Mouse (Mus musculus): Measurements from ENCODE around the gene Asgr2. TPM values are rescaled to one million over a fixed set of nuclear protein-coding genes. Genes with fewer than 3 reads are reported as not detected.

Asgr2 gene
- 0.61 TPM in 1 of 2 replicates, not detected in the other for polyA plus RNA-seq (2016; fragmentation: Nextera tagmentation; extraction: Ambion mirVana)

GRCm38 (mm10) chr11:70091986-70092783 is at the start of gene Asgr2:
TSS of gene Asgr2 (plus strand) at chr11:70092644.
- no peaks in the 10 kb centered on the region for H3K36me3 ChIP-seq

GRCm38 (mm10) chr11:70043665-70044064 is 48.8 kb upstream of the Asgr2 start:
- 0 out of 2 replicates have a peak, but pooled peaks cover 6% of the 10 kb centered on the region for H3K4me1 ChIP-seq
- WGBS = 82% methylated on average over 7 of the region's 7 CpGs
- no peak for ATAC-seq (ENCODE audit: low FRiP score, low read depth)
- H3K27ac ChIP-seq = no peak overlapping the region
- H3K9ac ChIP-seq = no peak overlapping the region
- peaks cover 66% of the 10 kb centered on the region for H3K36me3 ChIP-seq
- H3K4me3 ChIP-seq = no peak overlapping the region
- H3K27me3 ChIP-seq (replicated peaks) = no peaks in the 10 kb centered on the region
- H3K4me2 ChIP-seq (replicated peaks) = no peak overlapping the region
- no peaks in the 10 kb centered on the region for H3K9me3 ChIP-seq

More at GRCm38 (mm10) chr11:70091986-70092783, at the start of gene Asgr2:
- WGBS = 77% methylated on average over 12 of the region's 12 CpGs
- Histone ChIP-seq H3K4me3 (no peak within 1 kb of the TSS), H3K27me3 (replicated peaks) (no peaks in the 10 kb centered on the region), H3K9me3 (no peaks in the 10 kb centered on the region), H3K9ac (no peak within 1 kb of the TSS), H3K27ac (no peak within 1 kb of the TSS), H3K4me1 (no peaks in the 10 kb centered on the region), H3K4me2 (replicated peaks) (no peak within 1 kb of the TSS)
- no peak for ATAC-seq (ENCODE audit: low FRiP score, low read depth)

- no peak overlapping the region for H3K27ac ChIP-seq
- no peak overlapping the region for H3K9ac ChIP-seq
- 0 out of 2 replicates have a peak, but pooled peaks cover 6% of the 10 kb centered on the region for H3K4me1 ChIP-seq
- H3K9me3 ChIP-seq = no peaks in the 10 kb centered on the region
- H3K27me3 ChIP-seq (replicated peaks) = no peaks in the 10 kb centered on the region
- no peak overlapping the region for H3K4me3 ChIP-seq
- no peak for ATAC-seq (ENCODE audit: low FRiP score, low read depth)
- WGBS = 33% methylated on average over 9 of the region's 9 CpGs
- H3K4me2 ChIP-seq (replicated peaks) = no peak overlapping the region
- peaks cover 50% of the 10 kb centered on the region for H3K36me3 ChIP-seq
Observed at GRCm38 (mm10) chr11:70045435-70045834, 47.0 kb upstream of the Asgr2 start.

- H3K27ac ChIP-seq = no peak overlapping the region
- no peak overlapping the region for H3K4me3 ChIP-seq
- no peak overlapping the region for H3K9ac ChIP-seq
- ATAC-seq (ENCODE audit: low FRiP score, low read depth) = no peak
- no peaks in the 10 kb centered on the region for H3K9me3 ChIP-seq
- 0 out of 2 replicates have a peak, but pooled peaks cover 6% of the 10 kb centered on the region for H3K4me1 ChIP-seq
- 75% methylated on average over 6 of the region's 6 CpGs for WGBS
- H3K4me2 ChIP-seq (replicated peaks) = no peak overlapping the region
- peaks cover 12% of the 10 kb centered on the region for H3K36me3 ChIP-seq
- no peaks in the 10 kb centered on the region for H3K27me3 ChIP-seq (replicated peaks)
Observed at GRCm38 (mm10) chr11:70049366-70049765, 43.1 kb upstream of the Asgr2 start.

- no peaks in the 10 kb centered on the region for H3K27me3 ChIP-seq (replicated peaks)
- ATAC-seq (ENCODE audit: low FRiP score, low read depth) = no peak
- peaks cover 7% of the 10 kb centered on the region for H3K36me3 ChIP-seq
- 64% methylated on average over 10 of the region's 10 CpGs for WGBS
- H3K4me2 ChIP-seq (replicated peaks) = no peak overlapping the region
- H3K4me1 ChIP-seq = 0 out of 2 replicates have a peak, but pooled peaks cover 6% of the 10 kb centered on the region
- no peak overlapping the region for H3K9ac ChIP-seq
- no peak overlapping the region for H3K27ac ChIP-seq
- no peak overlapping the region for H3K4me3 ChIP-seq
- no peaks in the 10 kb centered on the region for H3K9me3 ChIP-seq
Observed at GRCm38 (mm10) chr11:70049816-70050215, 42.6 kb upstream of the Asgr2 start.

- H3K4me1 ChIP-seq = no peaks in the 10 kb centered on the region
- no peak overlapping the region for H3K9ac ChIP-seq
- no peak overlapping the region for H3K27ac ChIP-seq
- no peaks in the 10 kb centered on the region for H3K9me3 ChIP-seq
- no peak overlapping the region for H3K4me2 ChIP-seq (replicated peaks)
- H3K36me3 ChIP-seq = no peaks in the 10 kb centered on the region
- no peak for ATAC-seq (ENCODE audit: low FRiP score, low read depth)
- H3K4me3 ChIP-seq = no peak overlapping the region
- 79% methylated on average over 7 of the region's 7 CpGs for WGBS
- no peaks in the 10 kb centered on the region; the same call in 1 of the 2 replicates for H3K27me3 ChIP-seq (replicated peaks)
Observed at GRCm38 (mm10) chr11:70053156-70053555, 39.3 kb upstream of the Asgr2 start.

- no peak within 1 kb of the TSS for H3K4me3 ChIP-seq
- no peaks in the 10 kb centered on the region; the same call in 1 of the 2 replicates for H3K27me3 ChIP-seq (replicated peaks)
- no peak within 1 kb of the TSS for H3K9ac ChIP-seq
- ATAC-seq (ENCODE audit: low FRiP score, low read depth) = no peak
- no peak within 1 kb of the TSS for H3K4me2 ChIP-seq (replicated peaks)
- H3K36me3 ChIP-seq = no peaks in the 10 kb centered on the region
- H3K27ac ChIP-seq = no peak within 1 kb of the TSS
- H3K4me1 ChIP-seq = no peaks in the 10 kb centered on the region
- no peaks in the 10 kb centered on the region for H3K9me3 ChIP-seq
- WGBS = 85% methylated on average over 10 of the region's 10 CpGs
Observed at GRCm38 (mm10) chr11:70053898-70054570, 38.4 kb upstream of the Asgr2 start, which contains the start of gene Asgr1. TSS of gene Asgr1 (plus strand) at chr11:70054085.

GRCm38 (mm10) chr11:70055618-70056214 is 36.7 kb upstream of the Asgr2 start:
- 0 out of 2 replicates have a peak overlapping the region, but pooled peaks have one; percentile 33 for H3K4me2 ChIP-seq (replicated peaks)
- H3K9ac ChIP-seq = no peak overlapping the region
- H3K36me3 ChIP-seq = no peaks in the 10 kb centered on the region
- ATAC-seq (ENCODE audit: low FRiP score, low read depth) = peak; percentile 41; the same call in 1 of the 2 replicates
- no peak overlapping the region for H3K4me3 ChIP-seq
- H3K27ac ChIP-seq = no peak overlapping the region
- no peaks in the 10 kb centered on the region for H3K4me1 ChIP-seq
- no peaks in the 10 kb centered on the region; the same call in 1 of the 2 replicates for H3K27me3 ChIP-seq (replicated peaks)
- WGBS = 31% methylated on average over 17 of the region's 18 CpGs
- H3K9me3 ChIP-seq = no peaks in the 10 kb centered on the region

GRCm38 (mm10) chr11:70057805-70058204 is 34.6 kb upstream of the Asgr2 start:
- H3K4me3 ChIP-seq = no peak overlapping the region

GRCm38 (mm10) chr11:70059930-70060329 is 32.5 kb upstream of the Asgr2 start:
- whole genome bisulfite sequencing = 69% methylated on average over 6 of the region's 6 CpGs
- H3K4me2 ChIP-seq (replicated peaks) = no peak overlapping the region
- no peak overlapping the region for H3K9ac ChIP-seq
- H3K36me3 ChIP-seq = no peaks in the 10 kb centered on the region
- no peak overlapping the region for H3K4me3 ChIP-seq
- H3K27ac ChIP-seq = no peak overlapping the region
- ATAC-seq (ENCODE audit: low FRiP score, low read depth) = no peak
- H3K27me3 ChIP-seq (replicated peaks) = no peaks in the 10 kb centered on the region; the same call in 1 of the 2 replicates
- H3K9me3 ChIP-seq = no peaks in the 10 kb centered on the region
- H3K4me1 ChIP-seq = no peaks in the 10 kb centered on the region

More at GRCm38 (mm10) chr11:70057805-70058204, 34.6 kb upstream of the Asgr2 start:
- Histone ChIP-seq H3K36me3 (no peaks in the 10 kb centered on the region), H3K27me3 (replicated peaks) (no peaks in the 10 kb centered on the region; the same call in 1 of the 2 replicates), H3K4me2 (replicated peaks) (no peak overlapping the region), H3K9me3 (no peaks in the 10 kb centered on the region), H3K4me1 (no peaks in the 10 kb centered on the region), H3K27ac (no peak overlapping the region), H3K9ac (no peak overlapping the region)
- 85% methylated on average over 9 of the region's 9 CpGs for WGBS
- no peak for ATAC-seq (ENCODE audit: low FRiP score, low read depth)

GRCm38 (mm10) chr11:70063053-70063452 is 29.4 kb upstream of the Asgr2 start:
- Histone ChIP-seq H3K4me3 (no peak overlapping the region), H3K27ac (no peak overlapping the region), H3K36me3 (no peaks in the 10 kb centered on the region), H3K27me3 (replicated peaks) (no peaks in the 10 kb centered on the region), H3K9ac (no peak overlapping the region), H3K9me3 (no peaks in the 10 kb centered on the region), H3K4me2 (replicated peaks) (no peak overlapping the region), H3K4me1 (no peaks in the 10 kb centered on the region)
- WGBS = 78% methylated on average over 3 of the region's 3 CpGs
- ATAC-seq (ENCODE audit: low FRiP score, low read depth) = no peak

GRCm38 (mm10) chr11:70066701-70067100 is 25.7 kb upstream of the Asgr2 start:
- ATAC-seq (ENCODE audit: low FRiP score, low read depth) = no peak
- Histone ChIP-seq H3K4me3 (no peak overlapping the region), H3K27ac (no peak overlapping the region), H3K9me3 (no peaks in the 10 kb centered on the region), H3K36me3 (no peaks in the 10 kb centered on the region), H3K4me2 (replicated peaks) (no peak overlapping the region), H3K4me1 (no peaks in the 10 kb centered on the region), H3K27me3 (replicated peaks) (no peaks in the 10 kb centered on the region), H3K9ac (no peak overlapping the region)
- WGBS = 87% methylated on average over 4 of the region's 4 CpGs
